Mouse (Mus musculus) bone marrow macrophage, adult 2 months (primary cell): ENCODE data around the gene Rcan2. TPM values are rescaled to one million over a fixed set of nuclear protein-coding genes. Genes with fewer than 3 reads are reported as not detected.

ENCODE experiments used
- H3K27ac ChIP-seq: 2 replicates; pipeline ENCODE4 v1.5.1; 2012; ENCODE audit warnings: low read depth, low read length; ENCODE audit not compliant: insufficient read depth
- H3K4me1 ChIP-seq: 2 replicates; pipeline ENCODE4 v1.6.1; 2012; ENCODE audit warnings: low read length; ENCODE audit not compliant: control insufficient read depth, insufficient read depth
- H3K4me3 ChIP-seq: 2 replicates; pipeline ENCODE4 v1.5.1; 2012; ENCODE audit warnings: mild to moderate bottlenecking, low read length, moderate library complexity; ENCODE audit not compliant: insufficient read depth
- CTCF ChIP-seq: IDR thresholded peaks from 2 replicates; pipeline ENCODE4 v1.5.1; 2012; ENCODE audit warnings: low read depth, mild to moderate bottlenecking, low read length, moderate library complexity
- POLR2A ChIP-seq: IDR thresholded peaks from 2 replicates; pipeline ENCODE4 v1.6.1; 2012; ENCODE audit warnings: mild to moderate bottlenecking, low read depth, low read length, borderline replicate concordance
- polyA plus RNA-seq: library from polyadenylated mRNA; stranded (reverse); fragments of >200 nt; gene quantifications from 2 replicates; pipeline ENCODE4 v1.2.4, GENCODE M21; 2012; ENCODE audit not compliant: missing spikeins, insufficient read depth, insufficient read length

Gene Rcan2
- polyA plus RNA-seq, 1 experiment = not detected

DNA sequence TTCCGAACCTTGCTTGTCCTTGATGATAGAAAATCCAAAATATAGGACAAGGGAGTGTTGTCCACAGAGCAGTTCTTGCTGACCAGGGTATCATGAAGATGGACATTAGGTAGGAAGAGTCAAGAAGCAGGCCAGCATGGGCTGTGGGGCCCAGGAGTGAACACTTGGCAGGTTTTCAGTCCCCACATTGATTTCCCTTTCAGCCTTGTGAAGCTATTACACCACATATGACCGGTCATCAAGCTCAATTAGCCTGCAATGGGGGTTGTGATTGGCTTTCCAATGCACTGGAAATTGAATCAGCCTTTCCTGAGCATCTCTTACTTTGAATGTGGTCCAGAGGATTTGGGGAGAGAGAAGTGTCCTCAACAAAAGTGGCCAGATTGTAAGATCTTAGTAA, 2.0 kb downstream of the Rcan2 start:
- H3K27ac ChIP-seq = no peak overlapping the region
- H3K4me1 ChIP-seq = no peaks in the 10 kb centered on the region
- H3K4me3 ChIP-seq = no peak overlapping the region
- no peak for TF ChIP-seq POLR2A
- no peak for TF ChIP-seq CTCF

DNA sequence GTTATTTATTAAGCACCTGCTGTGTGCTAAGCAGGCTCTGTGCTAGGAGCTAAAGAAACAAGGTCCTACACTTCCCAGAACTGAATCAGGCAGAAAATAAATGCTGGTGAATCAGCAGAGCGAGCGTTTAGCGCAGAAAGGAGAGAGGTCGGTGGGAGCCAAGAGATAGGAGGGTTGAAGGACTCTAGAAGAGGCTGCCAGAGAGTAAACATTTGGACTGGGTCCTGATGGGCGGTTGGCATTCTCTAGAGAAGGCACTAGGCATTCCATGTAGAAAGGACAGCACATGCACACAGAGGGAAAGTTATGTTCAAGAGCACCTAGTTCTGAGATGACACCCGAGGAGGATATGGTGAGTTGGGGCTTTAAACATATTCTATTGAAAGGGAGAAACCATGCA, 2.6 kb downstream of the Rcan2 start:
- TF ChIP-seq CTCF (no peak), POLR2A (no peak)
- H3K4me3 ChIP-seq = no peak overlapping the region
- no peaks in the 10 kb centered on the region for H3K4me1 ChIP-seq
- H3K27ac ChIP-seq = no peak overlapping the region

DNA sequence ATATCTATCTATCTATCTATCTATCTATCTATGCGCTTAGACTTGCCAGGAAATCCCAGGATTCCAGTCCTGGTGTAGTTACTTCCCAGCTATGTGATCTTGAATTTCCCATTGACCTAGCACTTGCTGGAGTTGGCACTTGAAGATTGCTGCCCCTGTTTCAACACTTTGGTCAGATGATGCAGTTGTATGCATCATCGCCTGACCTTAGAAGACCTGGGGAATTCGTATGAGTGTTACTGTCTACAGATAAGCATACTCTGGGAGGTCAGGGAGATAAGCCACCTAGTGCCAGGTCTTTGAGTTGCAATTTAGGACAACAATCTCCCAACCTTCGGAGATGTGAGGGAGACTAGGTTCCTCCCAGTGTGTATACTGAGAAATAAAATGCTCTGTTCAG, 5.7 kb downstream of the Rcan2 start:
- H3K27ac ChIP-seq = no peak overlapping the region
- no peak for TF ChIP-seq CTCF
- TF ChIP-seq POLR2A = no peak
- H3K4me1 ChIP-seq = no peaks in the 10 kb centered on the region
- H3K4me3 ChIP-seq = no peak overlapping the region

DNA sequence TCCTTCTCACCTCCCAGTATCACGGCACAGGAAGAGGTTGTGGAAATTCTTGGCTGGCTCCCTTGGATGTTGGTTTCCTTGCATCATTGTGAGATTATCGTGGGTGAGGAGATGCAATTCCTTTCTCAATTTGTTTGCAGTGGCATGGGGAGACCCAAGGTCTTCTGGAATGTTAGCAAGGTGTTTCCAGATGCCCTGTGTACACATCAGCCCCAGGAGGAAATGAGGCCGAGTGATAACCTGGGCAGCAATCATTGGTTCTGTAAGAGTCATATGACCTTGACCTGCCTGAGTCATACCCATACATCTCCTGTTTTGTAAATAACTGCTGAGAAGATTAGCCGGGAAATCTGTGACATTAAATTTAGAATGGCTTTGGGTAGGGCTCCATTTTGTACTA, 10.3 kb downstream of the Rcan2 start:
- no peak overlapping the region for H3K27ac ChIP-seq
- H3K4me1 ChIP-seq = no peaks in the 10 kb centered on the region
- no peak overlapping the region for H3K4me3 ChIP-seq
- TF ChIP-seq CTCF (no peak), POLR2A (no peak)

DNA sequence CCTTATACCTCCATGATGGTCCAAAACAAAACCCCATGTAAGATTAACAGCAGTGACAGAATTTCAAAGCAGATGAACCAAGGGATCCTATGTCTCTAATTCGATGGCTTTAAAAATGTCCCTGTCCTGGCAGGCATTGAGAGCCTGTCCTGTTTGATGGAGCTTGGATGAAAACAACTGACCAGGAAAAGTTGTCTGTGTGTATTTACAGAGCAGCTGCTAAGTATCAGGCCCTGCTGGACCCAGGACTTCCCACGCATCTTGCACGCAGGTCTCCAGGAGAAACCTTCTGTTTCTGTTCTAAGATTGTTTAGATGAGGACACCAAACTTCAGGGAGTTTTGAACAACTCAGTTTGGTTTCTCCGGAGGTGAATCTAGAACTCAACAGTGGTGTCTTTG, 14.2 kb downstream of the Rcan2 start:
- TF ChIP-seq POLR2A (no peak), CTCF (no peak)
- no peaks in the 10 kb centered on the region for H3K4me1 ChIP-seq
- no peak overlapping the region for H3K27ac ChIP-seq
- no peak overlapping the region for H3K4me3 ChIP-seq

DNA sequence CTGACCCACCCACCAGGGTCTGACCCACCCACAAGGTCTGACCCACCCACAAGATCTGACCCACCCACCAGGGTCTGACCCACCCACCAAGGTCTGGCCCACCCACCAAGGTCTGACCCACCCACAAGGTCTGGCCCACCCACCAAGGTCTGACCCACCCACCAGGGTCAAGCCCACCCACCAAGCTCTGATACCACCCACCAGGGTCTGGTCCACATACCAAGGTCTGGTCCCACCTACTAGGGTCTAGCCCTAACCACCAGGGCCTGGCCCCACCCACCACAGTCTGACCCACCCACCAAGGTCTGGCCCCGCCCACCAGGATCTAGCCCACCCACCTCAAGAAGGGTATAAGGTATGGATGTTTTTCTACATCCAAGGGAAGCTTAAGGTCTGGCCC, 15.3 kb downstream of the Rcan2 start:
- TF ChIP-seq CTCF (no peak), POLR2A (no peak)
- Histone ChIP-seq H3K4me1 (no peaks in the 10 kb centered on the region), H3K4me3 (no peak overlapping the region), H3K27ac (no peak overlapping the region)

DNA sequence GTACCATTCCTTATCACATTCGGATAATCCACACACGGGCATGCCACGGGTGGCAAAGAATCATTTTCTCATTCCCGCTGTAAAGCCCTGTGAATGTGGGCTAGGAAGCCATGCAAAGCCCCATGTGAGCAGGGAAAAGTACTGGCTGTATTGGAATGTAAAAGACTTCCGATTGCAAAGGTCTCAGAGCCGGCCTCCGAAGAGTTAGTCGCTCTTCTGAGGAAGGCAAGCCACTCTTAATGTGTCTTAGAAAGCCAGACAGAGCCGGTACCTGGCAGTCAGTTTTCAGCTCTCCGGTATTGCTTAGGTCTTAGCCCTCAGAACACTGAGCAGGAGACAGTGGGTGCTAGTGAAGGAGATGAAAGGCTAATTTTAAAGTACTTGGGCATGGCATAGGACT, 16.0 kb downstream of the Rcan2 start:
- TF ChIP-seq POLR2A (no peak), CTCF (no peak)
- Histone ChIP-seq H3K4me1 (no peaks in the 10 kb centered on the region), H3K27ac (no peak overlapping the region), H3K4me3 (no peak overlapping the region)

DNA sequence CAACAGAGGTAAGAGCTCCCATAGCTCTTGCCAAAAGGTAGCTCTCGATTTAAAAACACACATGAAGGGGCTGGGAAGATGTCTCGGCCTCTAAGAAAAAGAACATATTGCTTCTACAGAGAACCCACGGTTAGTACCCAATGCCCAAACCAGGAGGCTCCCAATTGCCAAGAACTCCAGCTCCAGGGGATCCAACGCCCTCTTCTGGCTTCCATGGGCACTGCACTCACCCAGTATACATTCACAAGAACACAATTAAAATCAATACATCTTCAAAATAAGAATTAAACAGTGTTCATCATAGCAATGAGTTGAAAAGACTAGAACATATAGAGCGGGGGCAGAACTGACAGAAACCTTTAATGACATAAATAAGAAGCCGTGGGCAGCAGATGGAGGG, 17.2 kb downstream of the Rcan2 start:
- H3K27ac ChIP-seq = no peak overlapping the region
- TF ChIP-seq CTCF (no peak), POLR2A (no peak)

DNA sequence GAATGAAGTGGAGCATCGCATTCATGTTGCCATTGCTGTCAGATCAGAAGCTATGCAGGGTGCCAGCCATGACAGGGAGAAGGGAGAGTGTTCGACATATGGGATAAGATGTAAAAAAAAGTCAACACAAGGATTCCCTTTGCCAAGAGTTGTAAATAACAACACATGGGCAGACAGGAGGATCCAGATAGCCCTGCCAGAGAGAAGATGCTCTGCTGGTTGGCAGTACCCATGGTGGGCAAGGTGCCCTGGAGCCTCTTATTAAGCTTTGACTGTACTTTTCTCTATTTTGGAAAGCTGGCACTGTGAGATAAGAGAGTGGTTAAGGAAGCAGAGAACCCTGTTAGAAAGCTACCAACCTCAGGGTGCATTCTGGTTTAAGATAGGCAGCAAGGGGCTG, 19.8 kb downstream of the Rcan2 start:
- Histone ChIP-seq H3K4me1 (no peaks in the 10 kb centered on the region), H3K27ac (no peak overlapping the region), H3K4me3 (no peak overlapping the region)
- no peak for TF ChIP-seq POLR2A
- no peak for TF ChIP-seq CTCF

More for the DNA sequence above, 17.2 kb downstream of the Rcan2 start:
- H3K4me1 ChIP-seq = no peaks in the 10 kb centered on the region
- no peak overlapping the region for H3K4me3 ChIP-seq

DNA sequence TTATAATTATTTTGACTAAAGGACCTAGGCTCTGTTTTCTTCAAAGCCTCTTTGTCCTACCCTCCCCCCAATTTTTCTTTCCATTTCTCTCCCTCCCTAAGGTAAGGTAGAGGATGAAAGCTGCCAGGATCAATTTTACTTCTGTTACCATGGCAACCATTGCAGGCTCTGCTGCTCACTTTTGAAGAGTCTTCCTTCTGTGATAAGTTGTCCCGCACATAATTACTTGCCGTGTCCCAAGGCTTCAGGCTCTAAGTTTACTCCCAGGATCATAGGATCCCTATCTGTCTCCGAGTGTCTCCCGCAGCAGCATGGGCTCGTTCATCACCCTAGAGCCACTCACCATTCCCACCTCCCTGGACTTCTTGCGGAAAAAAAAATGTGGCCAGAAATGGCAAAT, 21.1 kb downstream of the Rcan2 start:
- no peak overlapping the region for H3K4me3 ChIP-seq
- H3K4me1 ChIP-seq = no peaks in the 10 kb centered on the region
- TF ChIP-seq CTCF = no peak
- no peak for TF ChIP-seq POLR2A
- H3K27ac ChIP-seq = no peak overlapping the region

DNA sequence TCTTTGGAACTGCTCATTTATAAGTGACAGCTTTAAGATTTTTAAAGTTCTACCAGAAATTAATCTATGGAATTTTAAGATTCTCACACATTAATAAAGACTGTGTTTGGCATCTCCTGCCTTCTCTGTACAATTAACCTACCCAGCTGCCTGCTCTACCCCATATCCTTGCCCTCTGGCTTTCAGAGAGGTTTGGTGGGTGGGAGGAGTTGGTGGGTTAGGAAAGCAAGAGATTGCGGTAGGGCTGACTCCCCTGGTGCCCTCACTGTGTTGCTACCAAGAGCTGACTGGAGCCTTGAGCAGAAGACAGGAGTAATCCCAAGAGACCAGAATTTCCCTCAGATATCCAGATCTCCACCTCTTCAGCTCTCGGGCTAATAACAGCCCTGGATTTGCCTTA, 21.5 kb downstream of the Rcan2 start:
- no peaks in the 10 kb centered on the region for H3K4me1 ChIP-seq
- TF ChIP-seq CTCF = no peak
- TF ChIP-seq POLR2A = no peak

More for the DNA sequence above, 21.5 kb downstream of the Rcan2 start:
- Histone ChIP-seq H3K4me3 (no peak overlapping the region), H3K27ac (no peak overlapping the region)
